Mouse (Mus musculus) layer of hippocampus, postnatal 36 days (tissue): ENCODE measurements around the gene Nexn. TPM values are rescaled to one million over a fixed set of nuclear protein-coding genes. Genes with fewer than 3 reads are reported as not detected.

Experiments
- DNase-seq, 2 experiments: peaks; one replicate each; pipeline ENCODE4 v3.0.0; 2022
- total RNA-seq, 2 experiments: library from RNA; stranded (reverse); gene quantifications; 2 replicates each; pipeline ENCODE4 v1.2.3; 2021

Nexn gene
- total RNA-seq, 2 experiments from 2014 or later = 0.91 to 1.4 TPM

DNA sequence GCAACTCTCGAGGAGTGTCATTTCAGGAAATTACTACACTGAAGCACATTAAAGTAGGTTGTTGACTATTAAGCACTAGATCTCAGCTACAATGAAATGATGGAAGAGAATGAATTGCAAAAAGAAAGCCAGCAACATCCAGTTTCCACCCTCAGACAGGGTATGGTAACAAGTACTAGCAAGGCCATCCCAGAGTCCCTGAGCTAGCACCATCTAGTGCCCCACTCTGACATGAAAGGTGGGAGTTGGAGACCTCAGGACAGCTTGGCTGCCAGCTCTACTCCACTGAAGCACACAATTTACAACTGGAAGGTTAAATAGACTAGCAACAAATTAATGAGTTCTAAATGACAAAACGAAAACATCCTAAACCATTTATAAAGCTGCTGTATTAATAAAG lies 11.8 kb upstream of the Nexn start:
- DNase-seq = no peak

DNA sequence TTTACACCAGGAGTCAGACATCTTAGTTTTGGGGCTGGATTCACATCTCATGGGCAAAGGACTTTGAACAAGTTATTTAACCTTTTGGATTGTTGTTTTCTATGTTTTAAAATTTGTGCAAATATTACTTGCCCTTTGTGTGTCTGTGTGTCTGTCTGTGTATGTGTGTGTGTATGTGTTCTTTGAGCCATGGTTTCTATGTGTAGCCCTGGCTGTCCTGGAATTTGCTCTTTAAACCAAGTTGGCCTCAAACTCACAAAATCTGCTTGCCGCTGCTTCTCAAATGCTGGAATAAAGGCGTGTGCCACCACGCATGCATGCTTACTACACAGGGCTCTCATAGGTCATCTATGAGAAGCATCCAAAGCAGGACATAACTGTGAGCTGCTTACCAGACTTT lies 10.8 kb upstream of the Nexn start:
- DNase-seq = no peak

DNA sequence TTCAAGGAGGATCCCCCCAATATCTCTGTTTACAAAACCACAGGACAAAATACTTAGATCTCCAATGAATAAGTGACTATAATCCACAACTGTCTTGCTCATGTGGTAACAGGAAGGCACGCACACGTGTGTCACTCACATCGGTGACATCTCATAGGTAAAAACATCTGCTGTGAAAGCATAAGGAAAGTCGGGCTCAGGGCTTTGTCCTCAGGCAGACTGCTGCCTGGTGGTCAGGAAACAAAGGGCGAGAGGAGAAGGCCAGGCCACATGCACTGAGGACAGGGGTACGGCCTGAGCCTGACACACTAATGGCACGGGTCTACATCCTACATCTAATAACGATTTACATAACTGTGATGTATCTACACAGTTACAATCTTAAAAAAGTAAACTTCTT lies 8.9 kb upstream of the Nexn start:
- no peak for DNase-seq

DNA sequence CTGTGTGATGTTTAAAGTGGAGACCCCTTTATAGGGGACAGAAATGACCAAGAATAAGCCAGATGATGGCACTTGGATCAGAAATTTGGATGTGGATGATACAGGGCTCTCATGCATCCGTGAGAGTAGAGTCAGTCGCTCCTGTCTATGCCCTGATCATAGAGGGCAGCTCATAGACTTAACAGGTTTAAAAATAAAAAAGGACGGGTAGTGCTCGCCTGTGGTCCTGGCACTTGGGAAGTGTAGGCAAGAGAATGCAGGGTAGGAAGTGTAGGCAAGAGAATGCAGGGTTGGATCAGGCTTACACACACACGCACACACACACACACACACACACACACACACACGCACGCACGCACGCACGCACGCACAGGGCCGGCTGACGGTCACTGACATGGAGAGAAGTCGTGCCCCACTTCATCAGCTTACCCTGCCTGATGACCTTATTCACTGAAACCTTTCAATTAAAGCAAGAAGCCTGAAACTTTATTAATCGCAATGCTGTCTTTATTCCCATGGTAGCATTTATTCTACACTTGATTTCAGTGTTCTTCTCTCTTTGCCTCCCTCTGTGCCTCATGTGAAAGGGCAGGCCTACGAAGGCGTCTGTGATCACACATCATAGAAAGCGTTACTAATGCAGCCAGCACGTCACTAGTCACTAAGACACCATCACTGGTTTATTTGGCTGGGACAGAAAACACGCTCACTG lies 7.0 kb upstream of the Nexn start:
- DNase-seq = no peak

DNA sequence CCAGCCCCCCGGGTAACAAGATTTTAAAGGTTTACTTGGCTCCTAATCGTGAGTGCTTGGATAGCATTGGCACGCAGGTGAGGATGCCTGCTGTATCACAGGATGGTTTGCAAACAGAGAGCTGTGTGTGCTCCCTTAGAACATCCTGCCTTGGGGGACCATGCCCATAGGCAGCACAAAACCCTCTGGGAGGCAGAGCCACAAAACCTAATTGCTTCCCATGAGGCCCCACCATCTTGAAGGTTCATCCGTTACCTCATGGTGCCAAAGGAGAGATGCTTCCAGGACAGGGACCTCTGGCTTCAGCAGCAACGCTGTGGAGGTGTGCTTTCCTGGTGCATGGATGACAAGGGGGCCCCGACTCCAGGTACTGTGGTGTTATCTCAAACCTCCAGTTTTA lies 5.7 kb upstream of the Nexn start:
- DNase-seq = no peak

DNA sequence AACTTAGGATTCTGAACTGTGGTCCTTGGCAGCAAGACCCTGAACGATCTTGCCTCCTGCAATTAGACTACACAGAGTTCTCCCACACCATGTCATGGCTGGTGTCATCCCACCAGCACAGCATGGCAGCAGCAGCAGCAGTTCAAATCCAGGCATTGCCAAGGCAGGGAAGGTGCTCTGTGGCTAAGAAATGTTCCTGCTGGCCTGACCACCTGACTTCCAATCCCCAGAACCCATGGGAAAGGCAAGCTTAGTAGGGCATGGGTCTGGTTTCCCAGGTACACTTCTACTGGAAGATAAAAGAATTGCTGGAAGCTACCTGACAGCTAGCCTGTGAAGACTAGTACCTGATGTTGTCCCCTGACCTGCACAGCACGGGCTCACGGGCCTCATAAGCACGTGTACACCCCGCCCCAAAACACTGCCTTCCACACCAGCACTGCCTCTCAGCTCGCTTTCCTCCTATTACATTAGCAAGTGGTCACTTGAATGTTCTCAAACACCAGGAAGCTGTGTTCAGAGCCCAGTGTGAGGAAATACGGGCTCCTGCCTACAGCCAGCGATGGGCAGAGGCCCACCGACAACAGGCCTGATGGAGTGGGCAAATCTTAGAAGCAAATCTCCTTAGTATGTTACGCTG lies 5.0 kb upstream of the Nexn start:
- no peak for DNase-seq

DNA sequence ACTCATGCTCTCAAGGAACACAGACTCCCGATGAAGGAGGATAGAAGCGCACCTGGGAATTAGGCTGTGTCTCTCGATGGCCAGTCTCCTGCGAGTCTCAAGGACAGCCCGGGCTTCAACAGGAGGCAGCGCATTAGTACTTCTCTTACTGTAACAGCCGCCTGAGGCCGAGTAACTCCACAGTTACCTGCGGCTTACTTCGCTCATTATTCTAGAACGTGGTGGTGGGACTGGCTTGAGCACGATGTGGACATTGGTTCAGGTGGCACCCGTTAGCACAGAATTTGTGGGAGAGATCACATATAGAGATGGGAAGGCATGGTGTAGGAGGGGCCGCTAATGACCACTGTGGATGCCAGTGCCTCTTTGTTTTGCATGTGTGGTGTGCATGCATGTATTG lies 1.9 kb upstream of the Nexn start:
- no peak for DNase-seq

DNA sequence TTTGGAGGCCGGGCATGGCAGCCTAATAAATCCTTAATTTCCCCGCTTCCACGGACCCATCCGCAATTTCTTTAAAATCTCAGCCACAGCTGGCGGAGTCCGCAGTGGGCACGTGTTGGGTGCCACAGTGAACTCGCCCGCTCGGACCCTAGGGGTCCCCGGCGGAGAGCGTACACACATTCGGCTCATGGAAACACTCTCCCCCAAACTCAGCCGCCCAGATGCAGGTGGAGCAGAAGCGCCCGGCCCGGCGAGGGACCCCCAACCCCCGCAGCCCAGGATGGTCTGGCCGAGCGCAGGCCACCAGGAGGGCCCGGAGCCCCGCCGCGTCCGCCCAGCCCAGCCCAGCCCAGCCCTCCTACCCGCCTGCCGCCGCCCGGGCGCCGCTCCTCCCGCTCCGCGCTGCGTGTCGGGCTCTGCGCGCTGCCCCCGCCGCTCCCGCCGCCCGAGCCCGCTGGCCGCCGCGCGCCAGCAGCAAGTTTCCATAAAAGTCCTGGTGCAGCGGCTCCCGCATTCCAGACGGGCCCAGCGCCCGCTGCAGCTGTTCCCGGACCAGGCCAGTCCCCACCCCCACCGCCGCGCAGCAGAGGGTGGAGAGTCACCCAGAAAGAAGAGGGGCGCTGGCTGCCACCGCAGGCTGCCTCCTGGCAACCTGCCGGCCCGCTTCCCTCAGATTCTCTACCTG lies 657 bp downstream of the Nexn start:
- DNase-seq = peak; percentile 27 to 39

DNA sequence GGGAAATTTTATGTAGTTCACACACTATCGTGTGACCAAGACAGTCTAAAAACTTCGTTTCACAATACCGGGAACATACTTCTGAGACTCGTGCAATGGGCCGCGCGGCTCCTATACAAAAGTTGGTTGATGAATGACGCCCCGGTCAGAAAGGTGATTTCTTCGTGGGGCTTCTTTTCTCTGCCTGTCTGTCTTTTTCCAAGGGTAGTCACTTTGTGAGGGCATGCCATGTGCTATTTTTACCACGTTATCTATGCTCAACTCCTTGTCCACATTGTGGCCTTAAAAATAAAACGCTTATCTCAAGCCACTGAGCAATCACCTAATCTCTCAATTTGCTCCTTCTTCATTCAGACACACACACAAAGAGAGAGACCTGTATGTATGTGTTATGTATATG lies 1.3 kb downstream of the Nexn start:
- DNase-seq = no peak

DNA sequence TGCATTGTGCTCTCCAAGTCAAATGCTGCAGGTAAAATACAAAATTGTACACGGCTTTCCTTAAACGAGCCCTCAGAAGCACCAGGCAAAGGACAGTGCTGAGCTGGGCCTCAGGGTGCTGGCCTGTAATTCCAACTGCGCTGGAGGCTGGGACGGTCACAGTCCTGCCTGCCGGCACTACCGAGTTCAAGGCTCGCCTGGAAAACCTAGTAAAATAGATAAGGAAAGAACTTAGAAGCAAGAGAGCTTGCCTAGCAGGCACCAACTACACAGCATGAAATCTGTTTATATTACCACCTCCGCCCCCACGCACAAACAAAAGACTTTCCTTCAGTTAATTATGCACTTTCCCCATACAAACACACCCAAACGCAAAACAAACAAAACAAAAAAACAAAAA lies 1.8 kb downstream of the Nexn start:
- no peak for DNase-seq

DNA sequence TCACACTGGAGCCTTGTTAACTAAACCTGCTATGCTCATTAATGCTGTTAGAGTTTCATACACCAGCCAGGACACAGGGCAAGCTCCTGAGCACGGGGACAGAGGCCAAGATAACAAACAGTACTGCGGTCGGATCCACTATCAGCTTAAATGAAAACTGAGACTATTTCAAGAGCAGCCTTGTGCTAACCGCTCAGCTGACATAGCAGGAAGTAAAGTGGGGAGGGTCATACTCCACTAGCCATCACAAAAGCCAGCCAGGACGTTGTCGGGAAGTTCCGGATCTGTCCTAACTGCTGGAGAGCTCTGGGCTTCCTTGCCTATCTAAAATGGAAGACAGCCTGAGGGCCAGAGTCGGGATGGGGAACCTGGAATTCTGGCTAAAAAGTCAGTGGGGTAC lies 4.2 kb downstream of the Nexn start:
- no peak for DNase-seq

DNA sequence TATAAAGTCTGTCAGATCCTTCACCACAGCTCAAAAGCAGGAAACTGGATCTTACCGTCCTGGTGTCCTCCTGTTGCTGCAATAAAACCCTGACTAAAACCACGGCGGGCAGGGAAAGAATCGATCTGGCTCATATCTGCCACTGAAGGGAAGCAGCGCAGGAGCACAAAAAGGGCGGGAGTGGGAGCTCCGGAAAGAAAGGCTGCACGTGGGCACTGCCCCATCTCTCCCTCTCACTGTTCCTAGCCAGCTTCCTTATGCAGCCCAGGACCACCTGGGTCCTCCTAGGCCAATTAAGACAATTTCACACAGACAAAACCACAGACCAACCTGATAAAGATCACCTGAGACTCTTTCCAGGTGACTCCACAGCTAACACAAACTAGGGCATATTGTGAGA lies 4.7 kb downstream of the Nexn start:
- no peak for DNase-seq

DNA sequence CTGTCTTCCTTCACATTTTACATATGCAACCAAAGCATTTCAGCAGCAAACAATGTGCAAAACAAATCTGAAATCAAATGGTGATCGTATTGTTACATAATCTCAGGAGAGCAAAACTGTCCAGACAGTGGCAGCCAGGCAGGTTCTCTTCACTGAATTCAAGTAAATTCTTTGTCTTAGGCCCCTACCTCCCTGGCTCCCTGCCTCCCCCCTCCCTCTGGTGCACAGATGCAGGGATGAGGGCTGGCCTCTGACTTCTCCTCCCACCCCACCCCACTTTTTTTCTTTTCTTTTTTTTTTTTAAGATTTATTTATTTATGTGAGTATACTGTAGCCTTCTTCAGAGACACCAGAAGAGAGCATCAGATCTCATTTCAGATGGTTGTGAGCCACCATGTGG lies 5.8 kb downstream of the Nexn start:
- DNase-seq = no peak

DNA sequence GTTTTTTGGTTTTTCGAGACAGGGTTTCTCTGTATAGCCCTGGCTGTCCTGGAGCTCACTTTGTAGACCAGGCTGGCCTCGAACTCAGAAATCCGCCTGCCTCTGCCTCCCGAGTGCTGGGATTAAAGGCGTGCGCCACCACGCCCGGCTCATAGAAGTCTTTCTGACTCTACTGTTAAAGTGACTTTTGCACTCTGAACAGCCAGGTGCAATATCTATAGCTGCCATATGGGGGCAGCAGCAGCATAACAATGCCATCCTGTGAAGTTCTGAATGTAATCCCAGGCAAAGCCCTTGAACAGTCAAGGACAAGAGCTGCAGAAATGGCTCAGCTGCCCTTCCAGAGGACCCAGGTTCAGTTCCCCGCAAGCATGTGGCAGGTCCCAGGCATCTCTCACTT lies 6.7 kb downstream of the Nexn start:
- DNase-seq = peak; percentile 65 to 66

DNA sequence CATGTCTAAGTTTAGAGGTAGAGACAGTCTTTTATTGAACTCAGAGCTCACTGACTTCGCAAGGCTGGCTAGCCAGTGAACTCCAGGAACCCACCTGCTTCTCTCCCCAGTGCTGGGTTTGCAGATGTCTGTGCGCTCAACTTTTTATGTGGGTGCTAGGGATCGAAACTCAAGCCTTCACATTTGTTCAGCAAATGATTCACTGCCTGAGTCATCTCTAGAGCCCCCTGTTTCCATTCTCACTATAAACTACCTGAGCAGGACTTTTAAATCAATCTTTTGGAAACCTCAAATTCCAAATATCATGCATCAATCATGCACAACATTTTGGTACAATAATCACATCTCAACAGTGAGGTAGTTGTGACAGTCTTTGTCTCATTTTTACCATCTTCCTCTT lies 8.6 kb downstream of the Nexn start:
- DNase-seq = no peak

DNA sequence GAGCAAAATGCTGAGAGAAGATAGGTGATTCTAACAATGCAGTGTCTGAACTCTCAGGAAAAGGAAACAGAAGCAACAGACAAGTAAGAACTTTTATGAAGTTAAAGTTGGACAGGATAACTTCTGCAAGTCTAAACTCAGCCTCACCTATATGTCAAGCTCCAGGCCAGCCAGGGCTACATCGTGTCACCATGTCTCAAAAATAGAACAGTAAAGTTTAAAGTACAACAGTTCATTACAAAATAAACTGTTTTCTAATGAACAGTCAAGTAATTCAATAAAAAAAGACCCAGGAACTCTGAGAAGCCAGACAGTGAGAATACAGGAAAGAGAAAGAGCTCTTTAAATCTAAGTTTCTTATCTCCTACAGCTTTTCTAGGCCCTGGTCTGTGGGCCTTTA lies 15.7 kb downstream of the Nexn start:
- DNase-seq = no peak

DNA sequence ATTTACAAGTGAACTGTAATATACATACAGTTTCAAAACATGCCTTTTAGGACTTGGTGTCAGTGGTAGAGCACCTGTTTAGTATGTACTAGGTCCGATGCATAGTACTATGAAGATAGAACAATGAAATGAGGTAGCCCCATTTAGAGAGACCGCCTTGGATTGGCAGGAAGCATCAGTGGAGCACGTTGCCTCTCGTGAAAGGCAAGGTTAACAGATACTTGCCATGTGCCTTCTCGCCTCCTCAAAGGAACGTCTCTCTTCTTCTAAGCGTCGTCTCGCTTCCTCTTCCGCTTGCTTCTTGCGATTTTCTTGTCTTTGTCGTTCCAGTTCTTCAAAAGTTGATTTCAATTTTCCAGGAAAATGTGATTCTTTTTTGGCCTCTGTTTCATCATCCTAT lies 18.4 kb downstream of the Nexn start:
- DNase-seq = no peak

DNA sequence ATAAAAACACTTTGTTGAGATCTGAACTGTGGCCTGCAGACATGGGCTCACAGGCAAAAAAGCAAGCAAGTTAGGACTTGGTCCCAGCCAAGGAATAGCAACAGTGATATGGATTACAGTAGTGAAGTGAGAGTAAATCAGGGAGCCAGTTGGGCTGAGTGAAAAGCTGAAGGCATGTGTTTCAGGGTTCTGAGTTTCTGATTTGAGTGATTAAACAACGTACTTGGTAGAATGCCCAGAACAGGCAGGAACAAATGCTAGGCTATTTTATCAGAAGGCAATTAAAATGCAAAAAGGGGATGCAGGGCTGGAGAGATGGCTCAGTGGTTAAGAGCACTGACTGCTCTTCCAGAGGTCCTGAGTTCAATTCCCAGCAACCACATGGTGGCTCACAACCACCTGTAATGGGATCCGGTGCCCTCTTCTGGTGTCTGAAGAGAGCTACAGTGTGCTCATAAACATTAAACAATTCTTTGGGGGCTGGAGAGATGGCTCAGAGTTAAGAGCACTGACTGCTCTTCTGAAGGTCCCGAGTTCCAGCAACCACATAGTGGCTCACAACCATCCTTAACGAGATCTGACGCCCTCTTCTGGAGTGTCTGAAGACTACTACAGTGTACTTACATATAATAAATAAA lies 20.8 kb downstream of the Nexn start:
- peak; percentile 15 to 23 for DNase-seq

DNA sequence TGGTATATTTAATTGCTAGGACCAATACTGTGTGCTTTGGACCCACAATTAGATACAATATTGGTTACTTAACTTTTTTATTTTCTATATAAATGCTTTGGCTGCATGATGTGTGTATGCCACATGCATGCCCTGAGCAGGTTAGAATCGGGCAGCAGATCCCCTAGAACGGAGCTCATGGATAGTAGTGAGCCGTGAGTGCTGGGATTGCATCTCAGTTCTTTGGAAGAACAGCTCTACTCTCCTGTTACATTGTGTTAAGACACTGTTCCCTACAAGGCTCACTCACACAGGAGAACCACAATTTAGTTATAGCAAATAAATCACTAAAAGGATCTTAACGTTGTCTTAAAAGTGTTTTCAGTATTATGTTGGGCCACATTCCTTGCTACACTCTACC lies 22.8 kb downstream of the Nexn start:
- no peak for DNase-seq

DNA sequence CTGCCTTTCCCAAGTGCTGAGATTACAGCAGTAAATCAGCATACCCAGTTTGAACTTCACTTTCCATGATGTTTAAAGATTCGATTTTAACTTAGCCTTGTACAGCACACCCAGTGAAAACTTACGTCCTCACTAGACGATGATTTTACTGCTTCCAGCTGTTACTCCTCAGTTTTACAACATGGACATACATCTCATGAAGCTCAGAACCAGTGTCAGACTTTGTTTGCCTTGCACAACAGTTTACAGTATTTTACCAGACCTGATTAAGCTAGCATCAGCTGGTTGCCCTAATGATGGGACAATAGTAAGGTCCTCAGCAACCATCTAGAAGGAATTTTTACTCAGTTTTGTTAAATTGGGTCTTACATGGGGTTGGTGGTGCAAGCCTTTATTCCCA lies 25.1 kb downstream of the Nexn start:
- no peak for DNase-seq

DNA sequence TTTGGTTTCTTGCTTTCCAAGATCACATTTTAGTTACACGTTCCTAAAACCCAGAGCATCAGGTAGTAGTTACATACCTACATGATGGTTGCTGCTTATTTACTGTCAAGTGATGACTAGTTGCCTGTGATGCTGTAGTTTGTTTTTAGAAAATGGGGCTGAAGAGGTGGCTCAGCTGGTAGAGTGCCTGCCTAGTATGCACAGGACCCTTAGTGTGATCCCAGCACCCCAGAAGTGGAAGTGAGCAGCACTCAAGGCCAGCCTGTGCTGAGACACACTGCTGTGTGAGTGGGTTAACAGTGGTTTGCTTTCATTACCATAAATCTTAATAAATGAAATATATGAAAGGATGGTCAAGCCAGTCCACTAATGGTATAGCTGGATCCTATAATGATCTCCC lies 26.6 kb downstream of the Nexn start:
- DNase-seq = no peak

DNA sequence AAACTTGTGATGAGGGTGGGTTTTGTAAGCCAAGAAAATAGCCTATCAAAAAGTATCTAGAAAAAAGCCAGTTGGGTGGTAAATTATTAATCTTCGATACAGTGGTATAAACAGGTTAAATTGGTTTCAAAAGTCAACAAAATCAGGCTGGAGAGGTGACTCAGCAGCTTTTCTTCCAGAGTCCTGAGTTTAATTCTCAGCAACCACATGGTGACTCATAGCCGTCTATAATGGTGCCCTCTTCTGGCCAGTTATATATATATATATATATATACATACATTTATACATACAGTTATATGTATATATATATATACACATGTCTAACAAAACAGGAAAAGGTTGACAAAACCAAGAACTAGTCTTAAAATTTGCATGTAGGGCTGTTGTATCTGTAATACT lies 27.3 kb downstream of the Nexn start:
- DNase-seq = no peak

DNA sequence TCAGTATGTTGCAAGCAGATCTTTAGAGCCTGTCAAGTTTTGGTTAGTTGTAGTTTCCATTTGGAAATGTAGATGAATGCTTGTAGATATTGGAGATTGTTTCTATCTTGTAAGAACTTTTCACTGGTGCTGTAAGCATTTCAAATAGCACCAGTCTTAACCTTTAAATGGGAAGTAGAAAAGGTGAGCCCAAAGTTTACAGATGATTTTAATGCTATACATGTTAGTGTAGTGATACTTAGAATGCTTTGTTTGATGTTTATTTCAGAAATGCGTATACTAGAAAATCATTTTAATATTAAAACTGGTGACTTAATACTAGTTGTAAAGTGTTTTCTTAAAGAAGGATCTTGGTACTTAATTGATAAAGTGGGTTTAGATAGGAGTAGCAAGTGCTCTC lies 30.3 kb downstream of the Nexn start:
- DNase-seq = no peak

DNA sequence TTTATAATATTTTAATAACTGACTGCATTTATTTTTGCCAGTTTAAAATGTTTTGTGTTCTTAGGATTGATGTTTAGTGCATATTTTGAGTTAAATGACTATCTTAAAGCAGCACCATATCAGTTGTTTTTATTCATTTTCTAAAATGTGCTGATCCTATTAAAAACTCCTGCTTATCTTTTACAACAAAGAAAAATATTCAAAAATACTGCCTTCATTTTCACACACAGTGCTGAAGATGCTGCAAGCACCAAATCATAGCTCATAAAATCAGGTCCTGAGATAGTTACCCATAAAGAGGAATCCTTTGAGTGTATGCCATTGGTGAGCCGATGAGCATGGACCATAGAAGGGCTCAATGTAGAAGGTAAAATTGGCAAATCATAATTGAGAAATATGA lies 30.9 kb downstream of the Nexn start:
- no peak for DNase-seq
